Mouse (Mus musculus) frontal cortex, postnatal 14 days (tissue): ENCODE results near the gene Gm21865.
"Not testable (repeated sequence)": the region's sequence is repeated elsewhere in the genome, so short reads cannot be mapped to it uniquely, and the experiment has no call there.

ENCODE experiments used
- DNase-seq, 2 experiments: peaks; one replicate each; pipeline ENCODE4 v3.0.0; 2022; ENCODE audit warnings: low spot score in 2 of 2

Gm21865 gene

DNA sequence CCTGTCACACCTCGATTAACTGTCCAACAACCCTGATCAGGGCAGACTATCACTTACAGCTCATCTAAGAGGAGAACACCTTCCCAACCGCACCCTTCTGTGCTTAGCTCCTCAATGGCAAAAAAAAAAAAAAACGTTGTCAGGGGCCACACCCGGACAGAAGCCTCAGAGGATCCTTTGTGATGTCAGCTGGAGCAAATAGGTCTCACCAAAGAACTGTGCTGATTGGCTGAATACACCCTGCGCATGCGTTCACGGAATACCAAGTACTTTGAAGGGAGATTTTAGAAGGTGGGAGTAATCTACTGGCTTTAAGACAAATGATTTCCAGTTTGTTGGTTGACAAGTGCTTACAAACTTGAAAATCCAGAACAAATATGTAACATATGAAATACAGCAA is at the start of gene Gm21865:
Gene Gm21865, minus strand, starts transcription at position 101 of the 400 bp plus-strand sequence.
- DNase-seq = not testable (repeated sequence)
